Mouse (Mus musculus) layer of hippocampus, adult 9-11 months (tissue): ENCODE measurements at regions not wholly inside any gene's neighbourhood (a gene's known extent, or its start where the extent isn't known, plus 50 kb on each side); places are given as distances from the start of the nearest gene placed in this dataset.

Experiments used
- DNase-seq: peaks from one replicate; pipeline ENCODE4 v3.0.0; 2022

DNA sequence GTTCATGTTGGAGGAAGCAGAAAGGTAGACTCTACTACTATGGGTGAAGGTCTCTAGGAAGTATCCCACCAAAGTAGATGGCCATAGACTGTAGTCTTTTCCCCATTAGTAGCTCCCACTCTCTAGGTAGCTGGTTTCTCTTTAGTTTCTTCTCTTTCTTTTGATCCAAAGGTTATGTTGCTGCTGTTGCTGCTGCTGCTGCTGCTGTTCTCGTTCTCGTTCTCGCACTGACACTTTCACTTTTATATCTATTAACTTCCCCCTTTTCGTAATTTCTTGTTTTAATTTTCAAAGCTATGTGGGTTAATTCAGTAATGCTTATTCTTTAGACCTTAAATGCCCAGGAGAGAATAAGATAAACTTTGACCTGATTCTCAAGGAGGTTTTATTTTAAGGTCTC is 58.3 kb downstream of the Tmem100 start:
- DNase-seq: no peak

DNA sequence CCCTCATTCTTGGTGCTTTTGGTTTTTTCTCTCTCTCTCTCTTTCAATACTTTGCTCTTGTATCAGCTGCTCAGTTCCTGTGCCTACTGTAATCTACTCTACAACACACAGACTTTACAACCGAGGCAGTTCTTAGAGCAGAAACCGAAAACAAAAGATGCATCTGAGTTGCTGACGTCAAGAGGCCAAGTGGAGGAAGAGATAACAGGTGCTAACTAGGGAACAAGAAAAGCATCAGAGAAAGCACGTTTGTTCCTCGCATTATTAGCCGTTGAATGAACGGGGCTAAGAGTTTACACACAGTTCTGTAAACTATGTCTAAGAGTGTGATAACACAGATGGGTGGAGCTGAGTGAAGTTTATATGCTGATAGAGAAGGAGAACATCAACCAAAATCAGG is 63.9 kb downstream of the Tmem100 start:
- DNase-seq: no peak

GRCm38 (mm10) chr11:90094700-90095355 is 64.7 kb downstream of the Tmem100 start:
- DNase-seq: peak; percentile 32

GRCm38 (mm10) chr11:90098471-90098870 is 68.3 kb downstream of the Tmem100 start:
- no peak for DNase-seq

GRCm38 (mm10) chr11:90099178-90099577 is 69.0 kb downstream of the Tmem100 start:
- DNase-seq: no peak

DNA sequence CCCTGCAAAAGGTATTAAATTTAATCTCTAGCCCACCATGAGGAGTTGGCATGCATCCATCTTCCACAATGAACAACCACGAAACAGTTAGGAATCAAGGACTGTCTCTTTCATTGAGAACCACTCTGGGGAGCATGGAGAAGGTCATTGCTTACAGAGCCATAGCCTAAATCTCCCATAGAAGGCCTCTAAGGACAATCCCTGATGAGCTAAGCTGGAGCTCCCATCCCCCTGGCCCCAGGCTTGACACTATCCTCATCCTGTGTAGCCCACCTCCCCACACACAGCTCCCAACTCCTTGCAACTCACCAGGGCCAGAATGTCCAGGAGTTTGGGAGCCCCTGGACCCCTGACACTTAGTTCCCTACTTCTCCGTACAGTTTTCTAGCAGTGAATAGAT is 70.0 kb downstream of the Tmem100 start:
- no peak for DNase-seq

DNA sequence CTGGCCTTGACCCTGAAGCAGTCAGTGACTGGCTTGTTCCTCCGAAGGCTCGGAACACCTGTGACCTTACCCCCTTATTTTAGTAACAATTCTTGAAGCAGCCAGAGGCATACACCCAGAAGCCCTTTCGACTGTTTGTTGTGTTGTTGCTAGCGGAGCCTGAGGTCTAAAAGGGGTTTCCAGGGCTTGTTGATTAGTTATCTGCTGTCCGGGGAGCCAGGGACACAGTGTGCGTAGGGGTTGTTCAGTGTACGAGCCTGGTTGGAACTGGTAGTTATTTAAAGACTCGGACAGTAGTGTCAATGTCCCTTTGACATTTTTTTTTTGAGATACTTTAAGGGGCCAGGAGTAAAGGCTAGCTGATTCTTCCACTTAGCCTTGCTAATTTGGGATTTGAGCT is 71.1 kb downstream of the Tmem100 start:
- no peak for DNase-seq

DNA sequence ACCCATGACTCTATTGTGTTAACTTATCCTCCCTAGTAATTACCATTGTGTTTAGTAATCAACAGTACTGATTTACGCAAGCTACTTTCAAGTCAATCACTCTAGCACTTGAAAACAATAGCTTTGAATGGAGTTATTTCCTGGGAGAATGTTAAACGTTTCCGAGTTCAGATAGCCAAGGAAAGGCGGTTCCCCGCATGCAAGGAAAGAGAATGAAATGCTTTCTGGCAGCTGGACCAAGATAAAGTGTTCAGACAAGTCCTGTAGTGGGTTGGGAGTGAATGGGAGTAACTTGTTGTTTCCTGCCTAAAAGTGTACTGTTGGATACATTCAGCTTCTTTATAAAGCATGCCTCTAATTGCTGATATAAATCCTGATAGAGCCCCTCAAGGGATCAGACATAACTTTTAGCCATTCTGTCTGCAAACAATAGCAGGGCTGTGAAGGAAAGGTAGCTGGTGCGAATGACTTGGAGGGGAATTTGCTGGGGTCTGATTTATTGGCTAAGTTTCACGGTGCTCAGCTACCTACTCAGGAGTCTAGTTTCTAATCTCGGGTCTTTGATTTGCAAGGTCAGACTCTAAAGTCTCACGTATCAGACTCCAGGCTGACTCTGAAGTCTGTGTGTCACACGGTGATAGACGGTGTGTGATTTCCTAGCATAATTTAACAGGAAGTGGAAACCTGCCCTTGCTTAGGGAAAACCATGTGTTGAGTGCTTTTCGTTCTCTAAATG is 76.1 kb downstream of the Tmem100 start:
- no peak for DNase-seq

DNA sequence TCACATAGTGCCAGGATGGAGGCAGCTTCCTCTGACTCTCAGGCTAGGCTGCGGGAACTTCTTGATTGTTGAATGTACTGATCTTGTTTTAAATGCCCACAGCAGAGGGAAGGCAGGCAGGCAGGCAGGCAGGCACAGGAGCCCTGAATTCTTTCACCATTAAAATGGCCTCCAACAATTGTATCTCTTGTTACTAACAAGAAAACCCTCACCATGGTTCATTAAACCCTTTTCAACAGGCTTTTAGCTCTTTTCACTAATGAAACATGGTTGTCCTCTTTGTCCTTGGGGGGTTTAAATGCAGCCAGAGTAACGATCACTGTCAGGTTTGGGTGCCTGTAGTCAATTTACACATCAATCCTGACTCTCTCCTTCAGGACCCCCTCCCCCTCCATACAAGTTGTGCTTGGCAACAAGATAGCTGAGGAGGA is 77.8 kb upstream of the Gm45716 start:
- DNase-seq: no peak

DNA sequence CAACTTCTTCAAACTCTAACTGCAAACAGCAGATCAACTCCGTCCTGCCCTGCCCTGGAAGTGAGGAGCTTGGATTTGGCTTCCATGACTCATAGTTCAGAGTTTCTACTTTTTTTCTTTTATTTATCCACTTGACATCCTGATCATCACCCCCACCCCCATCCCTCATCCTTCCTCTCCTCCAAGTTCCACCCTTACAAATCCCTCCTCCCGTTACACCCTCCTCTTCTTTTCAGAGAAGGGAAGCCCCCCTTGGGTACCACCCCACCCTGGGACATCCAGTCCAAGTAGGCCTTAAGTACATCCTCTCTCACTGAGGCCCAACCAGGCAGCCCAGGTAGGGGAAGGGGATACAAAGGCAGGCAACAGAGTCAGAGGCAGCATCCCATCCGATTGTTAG is 77.3 kb upstream of the Gm45716 start:
- DNase-seq: no peak

GRCm38 (mm10) chr11:90112174-90112573 is 75.3 kb upstream of the Gm45716 start:
- DNase-seq: no peak

DNA sequence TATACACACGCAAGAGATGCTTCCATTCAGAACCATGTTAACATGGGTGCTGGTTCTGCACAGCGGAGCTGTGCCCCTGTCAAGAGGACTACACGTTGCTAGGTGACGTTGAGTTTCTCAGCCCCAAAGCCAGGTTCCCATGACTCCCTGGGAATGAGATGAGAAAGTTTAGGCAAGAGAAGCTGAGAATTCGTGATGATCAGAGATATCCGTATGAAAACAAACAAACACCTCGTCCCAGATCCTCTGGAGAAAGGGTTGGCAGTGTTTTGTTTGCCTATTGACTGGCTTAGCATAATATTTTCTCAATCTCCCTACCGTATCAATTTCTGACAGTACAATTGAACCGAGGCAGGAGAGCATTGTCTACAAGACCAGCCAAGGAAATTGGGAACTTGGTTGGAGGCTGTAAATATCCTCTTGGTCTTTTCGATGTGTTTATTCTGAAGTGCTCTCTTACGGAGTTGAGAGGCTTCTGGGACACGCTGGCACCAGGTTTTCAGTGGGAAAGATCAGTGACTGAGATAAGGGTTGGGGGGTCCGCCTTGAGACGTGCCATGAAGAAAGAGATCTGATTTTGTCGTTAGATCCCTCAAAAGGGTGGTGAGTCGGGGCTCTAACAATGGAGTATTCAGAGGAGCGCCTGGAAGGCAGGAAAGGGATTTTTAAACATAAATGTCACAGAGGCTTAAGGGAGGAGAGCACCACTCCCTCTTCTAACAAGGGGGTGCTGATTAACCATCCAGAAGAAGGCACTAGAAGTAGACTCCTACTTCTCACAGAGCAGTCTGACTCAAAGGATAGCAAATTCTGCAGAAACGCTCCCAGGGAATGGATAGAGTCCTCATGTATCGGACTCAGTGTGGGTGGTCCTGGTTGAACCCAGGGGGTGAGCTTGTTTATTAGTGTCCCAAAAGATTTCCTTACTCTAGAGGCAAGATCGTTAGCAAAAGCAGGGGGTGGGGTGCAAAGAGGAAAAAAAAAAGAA is 70.5 kb upstream of the Gm45716 start:
- no peak for DNase-seq

GRCm38 (mm10) chr11:90117664-90118295 is 69.7 kb upstream of the Gm45716 start:
- no peak for DNase-seq

DNA sequence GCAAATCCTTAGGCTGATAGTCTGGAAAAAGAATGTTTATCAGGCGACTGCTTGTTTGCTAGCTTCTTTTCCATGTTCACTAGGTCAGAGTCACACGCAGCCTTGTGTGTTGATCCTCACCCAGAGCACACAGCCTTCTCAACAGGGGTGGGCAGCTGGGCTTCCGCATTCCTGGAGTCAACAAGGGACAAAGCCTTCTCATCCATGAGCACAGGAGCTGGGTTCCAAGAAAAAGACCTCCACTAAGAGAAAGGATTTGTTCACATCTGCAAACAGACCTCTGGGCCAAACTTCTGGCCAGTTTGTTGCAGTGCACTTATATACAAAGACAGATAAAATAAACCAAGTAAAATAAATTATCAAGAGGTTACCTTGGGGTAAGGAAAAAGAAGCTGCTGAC is 65.6 kb upstream of the Gm45716 start:
- no peak for DNase-seq

DNA sequence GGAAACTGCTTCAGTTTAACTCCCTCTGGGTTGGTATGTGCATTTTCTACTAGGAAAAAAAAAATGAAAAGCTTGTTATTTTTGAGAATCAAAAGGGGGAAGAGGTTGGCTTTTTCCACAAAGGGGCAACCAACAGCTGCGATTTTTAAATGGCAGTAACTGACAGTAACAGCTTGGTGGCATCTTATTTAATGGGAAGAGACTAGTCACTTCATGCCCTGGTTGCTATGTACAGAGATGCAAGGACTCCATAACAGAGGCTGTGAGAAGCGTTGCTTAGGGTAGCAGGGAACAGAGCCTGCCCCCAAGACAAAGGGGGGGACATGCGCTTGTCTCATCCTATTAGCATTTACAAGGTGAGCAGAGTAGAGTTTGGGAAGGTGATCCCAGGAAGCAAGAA is 64.8 kb upstream of the Gm45716 start:
- DNase-seq: no peak

DNA sequence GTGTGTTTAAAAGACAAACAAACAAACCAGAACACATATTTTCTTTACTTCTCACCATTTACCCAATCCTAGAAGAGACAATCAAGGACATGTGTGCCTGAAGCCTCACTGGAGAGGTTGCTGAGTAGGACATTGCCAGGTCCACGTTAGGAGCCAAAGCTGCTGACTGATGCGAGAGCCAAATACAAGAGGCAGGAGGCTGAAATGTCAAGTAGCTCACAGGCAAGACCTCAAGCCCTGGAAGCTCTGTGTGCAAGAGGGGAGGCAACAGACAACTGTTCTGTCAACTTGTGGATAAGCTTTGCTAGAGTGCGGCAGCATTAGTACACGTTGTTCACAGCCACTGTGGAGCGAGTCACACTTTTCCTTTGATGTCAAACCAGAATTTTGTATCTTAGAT is 63.6 kb upstream of the Gm45716 start:
- DNase-seq: no peak

GRCm38 (mm10) chr11:90126289-90126688 is 61.2 kb upstream of the Gm45716 start:
- DNase-seq: no peak

DNA sequence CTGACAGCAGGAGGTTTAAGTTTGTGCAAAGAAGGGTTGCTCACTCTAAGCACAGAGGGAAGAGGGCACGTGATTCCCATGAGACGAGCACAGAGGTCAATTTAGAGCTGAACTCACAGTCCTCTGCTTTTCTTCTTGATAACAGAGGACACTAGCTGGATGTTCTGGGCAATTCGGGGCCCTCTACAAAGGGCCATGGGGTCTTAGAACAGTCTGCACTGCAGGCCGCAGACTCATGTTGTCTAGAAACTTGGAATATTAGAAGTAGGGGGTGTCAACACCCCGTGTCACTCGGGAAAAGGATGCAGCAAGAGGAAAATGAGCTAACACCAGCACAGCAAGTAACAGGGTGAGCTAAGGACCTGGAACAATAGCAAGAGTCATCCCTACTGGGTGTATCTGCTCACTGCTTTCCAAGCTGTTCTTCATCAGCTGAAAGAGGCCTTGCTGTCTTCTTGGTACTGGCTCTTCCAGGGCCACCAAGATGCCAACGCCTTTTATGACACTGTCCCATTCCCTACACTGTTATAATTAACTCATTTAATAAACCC is 58.5 kb upstream of the Gm45716 start:
- no peak for DNase-seq

GRCm38 (mm10) chr11:90129793-90130624 is 57.5 kb upstream of the Gm45716 start:
- DNase-seq: no peak

- no peak for DNase-seq
Observed at GRCm38 (mm10) chr11:90130635-90131034, 56.8 kb upstream of the Gm45716 start.

- no peak for DNase-seq
Observed at GRCm38 (mm10) chr11:90132579-90132978, 54.9 kb upstream of the Gm45716 start.

DNA sequence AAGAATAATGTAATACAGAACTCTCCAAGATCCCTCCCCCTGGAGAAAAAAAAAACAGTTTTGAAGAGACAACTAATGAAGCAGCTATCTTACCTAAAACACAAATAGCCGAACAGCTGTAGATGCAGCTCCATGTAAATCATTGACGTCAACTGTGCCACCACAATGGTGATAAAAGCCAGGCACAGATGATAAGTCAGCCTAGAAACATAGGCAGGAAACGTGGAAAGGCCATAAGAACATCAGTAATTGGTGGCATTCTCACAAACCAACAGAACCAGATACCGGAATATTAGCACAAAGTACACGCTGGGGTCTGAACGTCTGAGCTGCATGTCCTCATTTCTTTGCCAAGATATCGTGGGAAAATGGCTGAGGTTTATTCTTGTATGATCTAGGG is 51.2 kb upstream of the Gm45716 start:
- no peak for DNase-seq
